Mouse (Mus musculus) erythroid progenitor cell, adult 5-6 weeks (primary cell): ENCODE data around the gene Klhdc1. TPM values are rescaled to one million over a fixed set of nuclear protein-coding genes. Genes with fewer than 3 reads are reported as not detected.

Experiments
- ATAC-seq: replicated peaks from 2 replicates; pipeline ENCODE4 v1.8.0; 2016; ENCODE audit warnings: moderate number of reproducible peaks, mild to moderate bottlenecking, moderate TSS enrichment, inconsistent platforms; ENCODE audit not compliant: poor library complexity, low FRiP score, severe bottlenecking
- total RNA-seq, 2 experiments: library from RNA; stranded (forward) in 1 of 2; stranded (reverse) in 1 of 2; fragments of 150-400 nt in 1 of 2; fragments of 186-747, 209-891 nt in 1 of 2; gene quantifications; 2 replicates each; pipeline versions ENCODE4 v1.2.3 to v1.2.4; 2015 to 2017; ENCODE audit warnings: low replicate concordance in 2 of 2

Gene Klhdc1
- total RNA-seq, 2 experiments from 2014 or later = 0.83 to 1.7 TPM

- ATAC-seq = no peak
These were observed 51.4 kb downstream of the Klhdc1 start for GRCm38 (mm10) chr12:69292401-69292800.

DNA sequence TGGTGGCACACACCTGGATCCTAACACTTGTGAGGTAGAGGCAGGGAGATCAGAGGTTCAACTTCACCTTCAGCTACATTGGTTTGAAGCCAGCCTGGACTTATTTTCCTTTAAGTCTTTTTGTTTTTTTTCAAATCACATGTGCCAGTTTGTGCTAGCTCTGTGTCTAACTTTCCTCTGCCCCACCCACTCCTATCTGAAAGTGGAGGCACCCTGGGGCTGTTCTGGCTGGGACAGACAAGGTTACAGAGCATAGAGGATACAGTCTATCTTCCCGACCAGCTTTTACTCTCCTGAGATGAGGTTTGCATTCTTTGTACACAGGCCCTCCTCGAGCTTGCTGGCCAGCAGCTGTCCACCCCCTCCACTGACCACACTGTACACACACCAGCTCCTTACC is 52.8 kb downstream of the Klhdc1 start:
- ATAC-seq = peak; percentile 83

GRCm38 (mm10) chr12:69294936-69295335 is 54.0 kb downstream of the Klhdc1 start:
- no peak for ATAC-seq

- no peak for ATAC-seq
These were observed 54.7 kb downstream of the Klhdc1 start for GRCm38 (mm10) chr12:69295651-69296050.

DNA sequence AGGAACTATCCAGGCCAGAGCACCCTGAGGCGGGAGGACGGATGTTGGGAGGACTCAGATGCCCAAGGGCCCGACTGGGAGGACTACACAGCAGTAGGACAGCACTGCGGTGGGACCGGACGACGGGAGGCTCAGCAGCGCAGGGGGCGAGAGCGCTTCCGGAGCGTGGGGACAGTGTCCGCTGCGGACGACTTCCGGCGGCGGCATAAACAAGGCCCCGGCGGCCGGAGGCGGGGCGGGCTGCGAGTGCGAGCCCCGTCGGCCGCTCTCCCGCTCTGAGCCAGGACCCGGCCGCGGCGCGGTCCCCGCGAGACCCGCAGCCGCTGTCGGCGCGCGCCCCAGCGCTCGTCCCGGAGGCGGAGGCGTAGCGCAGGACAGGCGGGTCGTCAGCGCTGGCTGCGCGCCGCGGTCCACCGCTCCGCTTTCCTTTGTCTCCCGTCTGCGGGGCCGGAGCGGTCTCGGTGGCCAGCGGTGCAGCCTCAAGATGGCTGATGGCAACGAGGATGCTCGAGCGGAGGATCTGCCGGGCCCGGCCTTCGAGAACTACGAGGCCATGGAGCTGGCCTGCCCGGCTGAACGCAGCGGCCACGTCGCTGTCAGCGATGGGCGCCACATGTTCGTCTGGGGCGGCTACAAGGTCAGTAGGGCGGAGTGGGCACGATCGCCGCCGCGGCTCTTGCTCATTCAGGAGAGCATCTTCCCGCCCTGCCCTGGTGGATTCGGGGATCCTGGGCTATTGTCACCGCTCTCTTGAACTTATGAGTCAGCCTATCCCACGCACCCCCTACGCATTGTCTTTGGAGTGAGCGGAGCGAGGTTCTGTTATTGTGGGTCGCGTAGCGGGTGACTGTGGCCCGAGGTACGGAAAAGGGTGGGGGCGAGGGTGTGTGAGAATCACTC is 55.8 kb downstream of the Klhdc1 start, which contains the start of gene Klhdc2:
Klhdc2 (plus strand) TSS at position 171 of the 900 bp plus-strand sequence.
- ATAC-seq = peak; percentile 61

- no peak for ATAC-seq
These were observed 56.6 kb downstream of the Klhdc1 start for GRCm38 (mm10) chr12:69297411-69298150.

DNA sequence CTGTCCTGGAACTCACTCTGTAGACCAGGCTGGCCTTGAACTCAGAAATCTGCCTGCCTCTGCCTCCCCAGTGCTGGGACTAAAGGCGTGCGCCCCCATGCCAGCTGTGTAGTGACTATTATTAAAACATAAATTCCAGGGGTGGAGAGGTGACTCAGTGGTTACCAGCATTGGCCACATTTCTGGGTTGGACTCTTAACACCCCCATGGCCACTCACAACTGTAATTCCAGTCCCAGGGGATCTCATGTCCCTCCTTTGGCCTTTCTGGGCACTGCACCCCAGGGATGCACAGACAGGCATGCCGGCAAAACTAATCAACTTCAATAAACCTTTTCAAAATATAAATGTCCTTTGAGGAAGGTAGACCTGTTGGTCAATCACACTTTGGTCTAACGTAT is 57.3 kb downstream of the Klhdc1 start:
- ATAC-seq = no peak

- ATAC-seq = no peak
These were observed 58.3 kb downstream of the Klhdc1 start for GRCm38 (mm10) chr12:69299231-69299630.

- ATAC-seq = no peak
These were observed 58.9 kb downstream of the Klhdc1 start for GRCm38 (mm10) chr12:69299831-69300230.

DNA sequence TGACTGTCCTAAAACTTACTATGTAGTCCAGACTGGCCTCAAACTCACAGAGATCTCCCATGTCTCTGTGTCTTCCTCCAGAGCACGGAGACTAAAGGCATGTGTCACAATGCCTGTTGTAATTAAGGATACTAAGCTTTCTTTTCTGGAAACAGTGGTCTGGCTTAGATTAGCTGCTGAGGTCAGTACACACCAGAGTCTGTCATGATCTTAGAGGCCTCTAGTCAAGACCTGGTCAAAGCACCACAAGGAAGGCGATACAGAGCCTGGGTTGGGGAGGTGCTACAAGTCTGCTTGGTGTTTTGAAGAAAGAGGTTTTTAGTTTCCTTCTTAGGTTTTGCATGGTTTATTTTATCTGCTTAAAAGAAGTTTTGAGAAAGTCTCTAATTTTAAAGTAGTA is 59.4 kb downstream of the Klhdc1 start:
- ATAC-seq = no peak

DNA sequence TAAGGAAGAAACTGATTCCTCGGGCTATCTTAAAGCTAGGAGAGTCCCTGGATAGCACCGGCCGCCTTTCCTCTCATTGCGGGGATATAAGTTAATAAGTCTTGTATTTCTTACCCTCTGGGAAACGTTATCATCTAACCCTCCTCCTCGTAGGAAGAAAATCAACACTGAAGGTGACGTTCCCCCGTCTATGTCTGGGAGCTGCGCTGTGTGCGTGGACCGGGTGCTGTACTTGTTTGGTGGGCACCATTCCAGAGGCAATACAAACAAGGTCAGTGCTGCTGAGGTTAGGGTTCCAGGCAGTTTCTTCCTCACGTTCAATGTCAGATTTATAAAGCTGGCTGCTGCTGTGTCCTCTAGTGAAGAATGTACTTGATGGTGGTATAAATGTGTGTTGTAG is 61.2 kb downstream of the Klhdc1 start:
- ATAC-seq = no peak

GRCm38 (mm10) chr12:69304051-69304450 is 63.1 kb downstream of the Klhdc1 start:
- ATAC-seq = no peak

DNA sequence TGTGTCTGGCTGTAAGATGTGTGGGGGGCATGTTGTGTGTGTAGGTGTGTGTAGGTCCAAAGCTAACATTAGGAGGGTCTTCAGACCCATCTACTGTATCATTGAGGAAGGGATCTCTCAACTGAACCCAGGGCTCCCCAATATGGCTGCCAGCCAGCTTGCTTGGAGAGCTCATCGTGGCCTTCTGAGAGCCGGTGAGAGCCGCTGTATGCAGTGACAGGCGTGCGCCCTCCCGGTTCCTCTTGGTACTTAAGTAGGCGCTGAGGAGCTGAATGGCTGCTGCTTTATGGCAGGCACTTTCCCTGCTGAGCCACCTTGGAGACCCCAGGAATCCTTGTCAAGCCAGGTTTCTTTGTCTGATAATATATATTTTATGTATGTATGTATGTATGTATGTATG is 65.4 kb downstream of the Klhdc1 start:
- no peak for ATAC-seq

DNA sequence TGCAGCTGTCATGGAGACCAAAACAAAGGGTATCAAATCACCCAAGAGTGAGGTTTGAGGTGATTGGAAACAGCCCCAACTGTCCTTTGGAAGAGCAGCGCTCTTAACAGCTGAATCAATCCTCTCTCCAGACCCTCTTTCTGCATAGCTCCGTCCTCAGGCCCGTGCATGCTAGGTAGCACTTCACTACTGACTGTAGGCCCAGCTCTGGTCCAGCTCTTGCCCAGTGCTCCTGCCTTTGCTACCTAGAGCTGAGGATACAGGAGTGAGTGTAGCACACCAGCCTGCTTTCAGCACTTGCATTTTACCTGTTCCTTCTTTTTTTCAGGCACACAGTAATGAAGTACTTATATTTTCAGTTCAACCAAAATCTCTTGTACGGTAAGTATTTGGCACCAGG is 68.7 kb downstream of the Klhdc1 start:
- no peak; the same call in 1 of the 2 replicates for ATAC-seq

DNA sequence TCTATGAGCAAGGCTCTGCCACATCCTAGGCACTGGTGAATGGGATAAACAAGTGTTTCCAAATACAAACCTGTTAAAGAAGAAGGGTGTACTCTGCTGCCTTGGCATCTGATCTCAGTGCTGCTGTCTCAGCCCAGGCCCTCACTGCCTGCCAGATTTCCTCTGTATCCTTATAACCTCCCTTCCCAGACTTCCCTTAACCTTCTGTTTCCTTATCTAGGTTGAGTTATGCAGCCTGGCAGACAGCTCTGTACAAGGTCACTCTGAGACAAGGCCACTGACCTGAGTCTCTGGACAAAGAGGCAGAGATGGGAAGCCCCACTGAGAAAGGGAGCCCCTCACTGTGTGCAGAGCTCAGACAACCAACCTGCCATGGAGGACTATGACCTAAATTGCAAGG is 77.5 kb downstream of the Klhdc1 start:
- no peak for ATAC-seq

DNA sequence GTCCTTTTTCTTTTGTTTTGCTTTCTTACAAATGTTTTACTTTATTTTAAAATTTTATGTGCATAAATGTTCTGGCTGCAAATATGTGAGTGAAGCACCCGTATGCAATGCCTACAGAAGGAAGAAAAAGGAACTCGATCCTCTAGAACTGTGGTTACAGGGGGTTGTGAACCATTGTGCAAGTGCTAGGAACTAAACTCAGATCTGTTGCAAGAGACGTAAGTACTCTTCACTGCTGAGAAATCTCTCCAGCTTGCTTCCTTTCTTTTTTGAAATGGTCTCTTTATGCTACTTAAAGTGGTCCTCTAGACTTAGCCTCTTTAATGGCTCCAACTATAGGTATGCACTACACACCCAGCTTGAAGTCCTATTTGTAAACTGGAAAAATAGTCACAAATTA is 90.2 kb downstream of the Klhdc1 start:
- ATAC-seq = no peak

DNA sequence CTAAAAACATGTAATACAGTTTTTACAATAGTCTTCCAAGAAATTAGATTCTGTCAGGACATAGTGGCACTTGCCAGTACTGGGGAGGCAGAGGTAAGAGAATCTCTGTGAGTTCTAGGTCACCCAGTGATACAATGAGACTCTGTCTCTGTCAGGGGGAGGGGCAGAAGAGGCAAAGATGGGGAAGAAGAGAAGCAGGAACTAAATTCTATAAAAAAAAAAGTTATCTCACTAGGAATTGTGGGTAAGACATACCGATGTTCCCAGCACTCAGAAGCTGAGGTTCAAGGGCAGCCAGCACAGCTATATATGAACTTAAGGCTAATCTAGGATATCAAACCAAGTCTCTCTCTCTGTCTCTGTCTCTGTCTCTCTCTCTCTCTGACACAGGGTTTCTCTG is 91.2 kb downstream of the Klhdc1 start:
- no peak for ATAC-seq

- ATAC-seq = peak; percentile 85
These were observed 92.6 kb downstream of the Klhdc1 start for GRCm38 (mm10) chr12:69333547-69333946.
